Mouse (Mus musculus) adrenal gland, postnatal 4 days (tissue): Measurements from ENCODE around the gene Gjd3. TPM values are rescaled to one million over a fixed set of nuclear protein-coding genes. Genes with fewer than 3 reads are reported as not detected.
"Not testable (repeated sequence)": the region's sequence is repeated elsewhere in the genome, so short reads cannot be mapped to it uniquely, and the experiment has no call there.

Source experiments
- DNase-seq, 2 experiments: peaks; one replicate each; pipeline ENCODE4 v3.0.0; 2021 to 2022; ENCODE audit warnings: low spot score in 2 of 2, mixed read lengths in 2 of 2
- long read RNA-seq, 2 experiments: library from polyadenylated mRNA; stranded (forward); transcript quantifications; one replicate each; pipeline ENCODE4 v2.0.0; 2021
- total RNA-seq, 2 experiments: library from RNA; stranded (reverse); gene quantifications; 2 replicates each; pipeline ENCODE4 v1.2.3; 2021

Gjd3 gene
- 1 to 10 TPM in 1 of 2 experiments, under 1 TPM in 1; 0.50 to 1.0 TPM for total RNA-seq
- long read RNA-seq, experiment 1: 0 reads
- long read RNA-seq, experiment 2: 0 reads

- no peak for DNase-seq
Observed at GRCm38 (mm10) chr11:98982773-98983133, at the start of gene Gjd3. Gjd3 (minus strand) TSS chr11:98983016.

DNA sequence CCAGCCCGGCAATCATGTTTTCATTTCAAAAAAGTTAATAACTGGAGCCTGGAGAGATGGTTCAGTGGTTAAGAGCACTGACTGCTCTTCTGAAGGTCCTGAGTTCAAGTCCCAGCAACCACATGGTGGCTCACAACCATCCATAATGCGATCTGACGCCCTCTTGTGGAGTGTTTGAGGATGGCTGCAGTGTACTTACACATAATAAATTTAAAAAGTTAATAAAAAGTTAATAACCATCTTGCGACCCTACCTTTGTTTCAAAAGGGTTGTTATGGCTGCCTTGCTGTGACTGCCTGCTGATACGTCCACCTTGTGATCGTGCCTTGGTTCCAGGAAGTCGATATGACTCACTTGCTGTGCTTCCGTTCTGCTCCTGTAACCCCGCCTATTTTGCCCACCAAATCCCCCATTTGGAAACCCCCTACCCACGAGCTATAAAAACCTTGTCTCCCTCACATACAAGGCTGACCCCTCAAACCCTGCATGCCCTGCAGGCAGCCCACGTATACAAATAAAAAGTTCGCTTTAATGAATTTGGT, 44.2 kb upstream of the Gjd3 start:
- no peak for DNase-seq

DNA sequence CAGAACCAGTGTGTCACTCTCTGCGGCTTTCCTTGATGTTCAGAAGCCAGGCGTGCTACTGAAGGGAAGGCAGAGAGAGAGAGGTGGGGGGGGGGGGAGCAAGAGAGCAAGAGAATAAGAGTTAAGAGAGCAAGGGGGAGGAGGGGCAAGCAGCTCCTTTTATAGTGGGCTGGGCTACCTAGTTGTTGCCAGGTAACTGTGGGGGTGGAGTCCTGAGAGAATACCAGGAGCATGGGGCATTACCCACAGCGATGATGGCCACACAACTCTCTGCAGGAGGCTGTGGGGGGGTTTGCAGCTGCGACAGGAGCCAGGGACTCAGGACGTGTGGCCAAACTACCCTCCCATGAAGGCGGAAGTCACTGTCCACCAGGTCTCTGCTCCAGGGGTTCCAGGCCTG, 43.1 kb upstream of the Gjd3 start:
- DNase-seq: no peak

DNA sequence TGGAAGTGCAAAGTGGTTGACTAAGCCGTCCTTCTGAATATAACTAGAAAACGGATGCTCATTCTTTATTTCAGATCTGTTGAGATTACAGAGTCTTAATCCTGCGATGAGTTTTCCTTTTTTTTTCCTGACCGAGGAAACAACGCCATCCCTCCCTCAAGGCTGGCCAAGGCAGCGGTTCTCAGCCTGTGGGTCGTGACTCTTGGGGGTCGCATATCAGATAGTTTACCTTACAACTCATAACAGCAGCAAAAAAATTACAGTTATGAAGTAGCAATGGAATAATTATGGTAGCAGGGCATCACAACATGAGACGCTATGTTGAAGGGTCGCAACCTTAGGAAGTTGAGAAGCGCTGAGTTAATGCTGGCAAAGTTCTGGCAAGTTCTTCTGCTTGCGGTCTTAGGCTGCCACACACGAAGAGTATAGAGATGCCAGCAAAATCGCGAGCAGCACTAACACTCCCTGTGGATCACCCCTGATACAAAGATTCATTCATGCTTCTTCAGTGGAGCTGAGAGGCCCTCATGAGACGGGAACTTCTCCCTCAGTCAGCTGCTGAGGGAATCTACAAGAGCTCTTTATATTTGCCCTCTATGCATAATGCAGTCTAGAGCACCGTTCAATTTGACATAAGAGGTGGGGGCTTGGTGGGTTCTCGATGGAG, 41.8 kb upstream of the Gjd3 start:
- DNase-seq: no peak

DNA sequence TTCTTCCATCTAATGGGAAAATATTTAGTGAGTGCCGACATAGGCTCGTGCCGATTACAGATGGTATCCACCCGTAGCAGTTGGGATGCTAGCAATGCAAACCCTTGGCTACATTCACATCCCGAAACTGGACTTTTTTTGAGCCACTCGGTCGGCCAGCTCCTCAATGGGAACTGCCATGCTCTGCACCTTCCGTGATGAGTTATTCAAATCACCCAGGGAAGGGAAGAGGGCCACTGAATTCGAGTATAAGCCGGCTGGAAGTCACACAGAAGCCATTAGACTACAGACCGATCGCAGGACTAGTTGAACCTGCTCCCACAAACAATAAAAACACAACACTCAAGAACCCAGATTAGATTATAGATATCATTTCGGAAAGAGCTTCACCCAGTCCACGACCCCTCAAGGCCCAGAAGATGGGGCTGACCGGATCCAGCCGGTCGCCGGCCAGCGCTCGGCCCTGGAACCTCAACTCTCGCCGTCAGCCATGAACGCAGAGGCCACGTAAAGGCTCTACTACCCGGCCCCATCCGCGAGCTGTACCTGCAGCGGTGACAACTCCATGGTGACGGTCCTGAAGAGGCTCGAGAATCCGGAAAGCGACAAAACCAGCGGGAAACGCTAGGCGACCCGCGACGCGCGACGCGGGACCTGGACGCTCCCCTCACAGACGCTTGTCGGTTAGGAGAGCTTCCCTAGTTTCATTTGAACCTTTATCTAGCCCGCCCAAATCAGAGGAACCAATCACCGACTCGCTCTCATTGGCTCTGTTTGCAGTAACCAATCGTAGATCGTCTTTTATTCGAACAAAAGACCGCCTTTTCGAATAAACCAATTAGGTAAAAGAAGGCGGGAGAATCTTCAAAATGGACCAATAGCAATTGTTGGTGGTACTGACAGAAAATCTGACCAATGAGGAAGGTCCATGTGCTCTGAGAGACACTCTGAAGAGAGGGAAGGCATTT, 41.0 kb upstream of the Gjd3 start, which contains the start of gene Top2a:
Top2a (minus strand) TSS at position 690 of the 968 bp plus-strand sequence.
- peak; percentile 85 to 87 for DNase-seq

DNA sequence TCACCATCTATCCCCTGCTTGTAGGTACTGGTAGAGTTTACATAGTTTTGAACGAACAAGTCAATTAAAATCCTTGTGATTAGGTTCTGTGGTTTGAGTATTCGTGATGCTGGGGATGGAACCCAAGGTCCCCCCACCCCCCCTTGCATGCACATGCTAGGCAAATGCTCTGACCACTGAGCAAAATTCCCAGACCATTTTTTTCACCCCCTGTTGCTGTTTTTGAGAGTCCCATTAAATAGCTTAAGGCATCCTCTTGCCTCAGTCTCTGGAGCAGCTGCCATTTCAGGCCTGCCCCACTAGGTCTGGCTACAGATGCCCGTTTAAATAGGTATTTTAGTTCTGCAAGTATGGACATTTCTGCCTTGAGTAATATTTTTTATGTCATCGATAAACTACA, 40.3 kb upstream of the Gjd3 start:
- DNase-seq: no peak

- DNase-seq: no peak
Observed at GRCm38 (mm10) chr11:99022384-99022933, 39.6 kb upstream of the Gjd3 start.

DNA sequence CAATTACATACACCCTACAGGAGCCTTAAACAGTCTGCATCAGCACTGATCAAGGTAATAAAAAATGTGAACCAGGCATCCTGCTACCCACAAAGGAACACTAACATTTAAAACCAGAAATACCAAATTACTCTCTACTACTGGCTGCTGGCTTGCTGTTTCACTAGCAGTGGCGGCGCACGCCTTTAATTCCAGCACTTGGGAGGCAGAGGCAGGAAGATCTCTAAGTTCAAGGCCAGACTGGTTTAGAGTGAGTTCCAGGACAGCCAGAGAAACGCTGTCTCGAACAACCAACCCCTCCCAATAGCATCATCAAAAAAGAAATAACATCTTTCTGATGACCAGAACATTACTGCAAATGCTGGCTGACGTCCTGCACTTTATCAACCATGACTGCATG, 37.0 kb upstream of the Gjd3 start:
- no peak for DNase-seq

- DNase-seq: no peak
Observed at GRCm38 (mm10) chr11:99013856-99014255, 31.0 kb upstream of the Gjd3 start.

DNA sequence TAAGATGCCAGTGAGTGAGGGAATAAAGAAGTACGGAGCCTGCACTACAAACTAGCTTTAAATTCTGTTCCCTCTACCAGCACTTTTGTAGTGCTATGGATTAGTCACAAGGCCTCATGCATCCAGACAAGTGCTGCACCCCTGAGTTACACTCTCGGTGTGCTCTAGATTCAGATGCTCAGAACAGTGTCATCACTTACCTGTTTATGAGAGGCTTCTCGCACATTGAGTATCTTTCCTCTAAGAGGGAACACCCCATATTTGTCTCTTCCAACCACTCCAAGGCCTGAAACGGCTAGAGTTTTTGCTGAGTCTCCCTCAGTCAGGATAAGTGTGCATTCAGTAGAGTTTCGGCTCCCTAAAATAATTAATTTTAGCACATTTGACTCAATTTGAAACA, 27.9 kb upstream of the Gjd3 start:
- DNase-seq: no peak

DNA sequence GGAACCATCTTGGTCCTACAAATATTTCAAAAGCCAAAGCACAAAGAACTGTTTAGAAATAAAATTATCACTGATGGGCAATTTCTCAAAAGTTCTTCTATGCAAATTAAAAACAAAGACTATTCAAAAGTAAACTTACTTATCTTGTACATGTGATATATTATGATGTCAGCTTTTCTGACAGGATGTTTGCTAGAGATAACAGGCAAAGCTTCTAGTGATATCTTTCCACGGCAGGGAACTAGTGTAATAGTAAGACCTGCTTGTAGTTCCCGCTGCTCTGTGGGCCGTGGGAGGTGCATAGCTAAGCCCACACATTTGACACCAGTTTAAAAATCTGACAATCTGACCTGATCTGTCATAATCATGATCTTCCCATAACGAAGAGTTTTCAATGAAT, 27.3 kb upstream of the Gjd3 start:
- no peak for DNase-seq

GRCm38 (mm10) chr11:99006788-99007187, 24.0 kb upstream of the Gjd3 start:
- DNase-seq: no peak

DNA sequence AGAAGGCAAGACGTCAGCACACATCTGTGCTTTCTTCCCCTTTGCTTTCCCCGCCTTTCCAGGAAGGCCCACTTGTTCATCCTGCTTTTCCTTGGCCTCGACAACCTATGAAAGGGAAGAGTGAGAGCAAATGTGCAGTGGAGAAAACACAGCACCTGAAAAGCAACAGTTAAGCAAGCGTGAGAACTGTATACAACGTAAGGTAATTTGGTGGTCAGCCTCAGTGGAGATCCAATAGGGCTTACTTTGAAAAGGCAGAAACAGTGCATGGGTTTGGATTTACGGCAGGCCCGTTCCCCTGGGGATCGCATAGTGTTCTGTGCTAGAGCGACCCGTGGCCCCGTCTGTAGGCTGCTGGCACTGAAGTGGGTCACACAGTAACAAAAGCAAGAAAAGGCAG, 16.4 kb upstream of the Gjd3 start:
- no peak for DNase-seq

GRCm38 (mm10) chr11:98998776-98999175, 16.0 kb upstream of the Gjd3 start:
- DNase-seq: no peak

DNA sequence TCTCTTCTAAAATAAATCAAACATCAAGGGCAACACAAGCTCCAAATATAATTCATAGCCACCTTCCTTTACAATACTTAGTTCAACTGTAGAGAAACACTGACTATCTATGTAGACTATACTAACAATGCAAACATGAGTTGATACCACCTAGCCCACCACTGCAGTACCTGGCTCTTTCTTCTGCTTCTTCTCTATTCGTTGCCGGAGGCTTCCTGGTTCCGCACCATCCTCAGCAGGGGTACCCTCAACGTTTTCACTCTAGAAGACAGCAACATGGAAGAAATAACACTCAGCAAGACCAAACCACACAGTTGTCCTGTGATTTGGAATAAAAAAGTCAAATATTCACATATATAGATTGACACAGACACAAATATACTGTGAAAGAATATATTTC, 14.8 kb upstream of the Gjd3 start:
- no peak for DNase-seq

DNA sequence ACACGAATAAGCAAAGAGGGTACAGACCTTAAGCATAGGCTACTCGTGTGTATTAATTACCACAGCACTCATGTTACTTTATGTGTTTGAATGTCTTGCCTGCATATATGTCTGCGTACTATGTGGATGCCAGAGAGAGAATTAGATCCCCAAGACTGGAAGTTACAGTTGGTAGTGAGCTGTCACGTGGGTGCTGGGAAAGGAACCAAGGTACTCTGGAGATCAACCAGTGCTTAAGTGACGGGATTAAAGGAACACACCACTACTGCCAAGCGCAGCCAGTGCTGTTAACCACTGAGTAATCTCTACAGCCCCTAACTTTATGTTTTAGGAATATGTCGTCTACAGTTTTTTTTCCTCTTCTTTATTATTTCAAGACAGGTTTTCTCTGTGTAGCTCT, 13.2 kb upstream of the Gjd3 start:
- DNase-seq: no peak

- no peak for DNase-seq
Observed at GRCm38 (mm10) chr11:98990866-98991265, 8.1 kb upstream of the Gjd3 start.

GRCm38 (mm10) chr11:98988260-98988659, 5.4 kb upstream of the Gjd3 start:
- DNase-seq: not testable (repeated sequence)

DNA sequence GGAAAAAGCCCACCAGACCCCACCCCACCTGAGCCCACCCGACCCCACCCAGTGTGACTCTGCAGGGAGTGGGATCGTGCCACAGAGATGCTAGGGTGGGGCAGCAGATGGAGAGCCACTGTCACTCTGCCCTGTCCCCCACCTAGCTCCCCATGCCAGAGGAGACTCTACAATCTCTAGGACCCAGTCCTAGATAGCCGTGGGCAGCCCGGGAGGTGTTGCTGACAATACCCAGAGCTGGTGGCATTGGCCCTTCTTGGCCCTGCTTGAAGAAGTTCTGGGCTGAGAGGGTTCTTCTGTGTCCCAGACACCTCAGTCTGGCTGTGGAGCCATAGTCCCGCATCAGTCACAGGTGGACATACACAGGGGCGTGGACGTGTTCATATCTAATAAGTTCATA, 2.7 kb upstream of the Gjd3 start:
- DNase-seq: no peak

- no peak for DNase-seq
Observed at GRCm38 (mm10) chr11:98983551-98983950, 735 bp upstream of the Gjd3 start.

DNA sequence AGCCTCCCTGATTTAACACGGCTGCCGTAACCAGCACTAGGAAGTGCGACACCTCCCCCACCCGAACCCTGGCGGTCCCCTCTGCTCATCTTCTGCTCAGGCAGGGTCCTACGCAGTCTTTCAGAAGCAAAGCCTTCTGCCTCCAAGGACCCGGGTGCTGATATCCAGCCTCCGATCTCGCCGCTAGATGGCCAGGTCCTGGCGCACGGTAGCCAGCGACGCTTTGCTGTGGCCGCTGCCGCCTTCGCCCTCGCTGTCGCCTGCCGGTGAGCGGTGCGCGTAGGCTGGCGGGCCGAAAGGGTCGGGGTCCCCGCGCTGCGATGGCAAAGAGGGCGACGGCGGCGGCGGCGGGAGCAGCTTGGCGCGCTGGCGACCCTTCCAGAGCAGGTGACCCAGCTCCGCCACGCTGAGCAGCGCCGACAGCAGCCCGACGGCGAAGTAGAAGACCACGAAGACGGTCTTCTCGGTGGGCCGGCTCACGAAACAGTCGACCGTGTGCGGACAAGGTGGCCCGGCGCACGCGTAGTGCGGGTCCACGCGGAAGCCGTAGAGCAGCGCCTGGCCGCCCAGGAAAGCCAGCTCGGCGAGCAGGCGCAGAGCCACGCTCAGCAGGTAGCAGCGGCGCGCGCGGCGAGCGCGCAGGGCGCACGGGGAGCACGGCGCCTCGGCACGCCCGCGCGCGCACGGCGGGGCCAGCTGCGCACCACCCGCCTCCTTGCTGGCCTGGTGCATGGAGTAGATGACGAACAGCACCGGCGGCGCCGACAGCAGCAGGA, 631 bp downstream of the Gjd3 start:
- no peak for DNase-seq
